Mouse (Mus musculus) heart, embryonic 10.5 days (tissue): ENCODE data around the gene Itgb5. TPM values are rescaled to one million over a fixed set of nuclear protein-coding genes. Genes with fewer than 3 reads are reported as not detected.

Experiments used
- polyA plus RNA-seq: library from polyadenylated mRNA; unstranded; fragments of >200 nt; fragmentation: Nextera tagmentation; extraction: Ambion mirVana; gene quantifications from 2 replicates; pipeline ENCODE4 v1.2.1, GENCODE M21; 2016

The Itgb5 gene
- polyA plus RNA-seq, 1 experiment from 2014 or later: 35.0 TPM

Other genes with a start within 250 kb of the Itgb5 start
- gene Heg1, start 145.3 kb upstream of the Itgb5 start, polyA plus RNA-seq: 26.3 and 33.0 TPM in 2 replicates
- gene Muc13, start 35.6 kb upstream of the Itgb5 start, polyA plus RNA-seq: 0.36 and 1.7 TPM in 2 replicates
- 52.2 and 76.3 TPM in 2 replicates for gene Umps, start 137.4 kb downstream of the Itgb5 start, polyA plus RNA-seq